Mouse (Mus musculus) cortical plate, adult 2 months (tissue): Measurements from ENCODE around the gene Rnf225. TPM values are rescaled to one million over a fixed set of nuclear protein-coding genes. Genes with fewer than 3 reads are reported as not detected.
A peak's percentile ranks its signal among the peaks of the same experiment; 100 is the strongest.
"Not testable (repeated sequence)": the region's sequence is repeated elsewhere in the genome, so short reads cannot be mapped to it uniquely, and the experiment has no call there.

ENCODE experiments used
- H3K27ac ChIP-seq: fragments of 200-500 bp; 2 replicates; pipeline ENCODE4 v1.5.1; 2012; ENCODE audit warnings: low read length, control low read depth, inconsistent platforms; ENCODE audit not compliant: insufficient read depth
- H3K4me1 ChIP-seq: fragments of 200-500 bp; 2 replicates; pipeline ENCODE4 v1.6.1; 2011; ENCODE audit warnings: low read length; ENCODE audit not compliant: control insufficient read depth, insufficient read depth
- H3K4me3 ChIP-seq: fragments of 200-500 bp; 2 replicates; pipeline ENCODE4 v1.5.1; 2011; ENCODE audit warnings: mild to moderate bottlenecking, low read length, control low read depth; ENCODE audit not compliant: insufficient read depth
- CTCF ChIP-seq: fragments of 200-500 bp; IDR thresholded peaks from 2 replicates; pipeline ENCODE4 v1.5.1; 2011; ENCODE audit warnings: mild to moderate bottlenecking, control low read depth, low read length; ENCODE audit not compliant: insufficient read depth; ENCODE audit errors: extremely low read depth
- POLR2A ChIP-seq: fragments of 200-500 bp; IDR thresholded peaks from 2 replicates; pipeline ENCODE4 v1.6.1; 2011; ENCODE audit warnings: mild to moderate bottlenecking, low read length, control low read depth; ENCODE audit not compliant: insufficient read depth; ENCODE audit errors: extremely low read depth
- polyA plus RNA-seq: library from polyadenylated mRNA; depleted of rRNA; stranded (reverse); fragments of >200 nt; gene quantifications from 2 replicates; pipeline ENCODE4 v1.2.3, GENCODE M21; 2012

The Rnf225 gene
- polyA plus RNA-seq, 1 experiment, result 0.96 TPM

GRCm38 (mm10) chr7:12901517-12901916 lies 25.7 kb upstream of the Rnf225 start:
- TF ChIP-seq CTCF (no peak), POLR2A (no peak)
- H3K4me1 ChIP-seq, result no peaks in the 10 kb centered on the region; the same call in 1 of the 2 replicates
- no peak overlapping the region for H3K4me3 ChIP-seq
- H3K27ac ChIP-seq, result no peak overlapping the region

GRCm38 (mm10) chr7:12903623-12904022 lies 23.6 kb upstream of the Rnf225 start:
- Histone ChIP-seq H3K4me1 (no peaks in the 10 kb centered on the region), H3K27ac (no peak overlapping the region), H3K4me3 (no peak overlapping the region)
- TF ChIP-seq CTCF (no peak), POLR2A (no peak)

GRCm38 (mm10) chr7:12905146-12905545 lies 22.1 kb upstream of the Rnf225 start:
- Histone ChIP-seq H3K27ac (no peak overlapping the region), H3K4me3 (no peak overlapping the region), H3K4me1 (no peaks in the 10 kb centered on the region)
- TF ChIP-seq CTCF (no peak), POLR2A (no peak)

- Histone ChIP-seq H3K4me1 (no peaks in the 10 kb centered on the region), H3K4me3 (no peak overlapping the region; the same call in 1 of the 2 replicates), H3K27ac (no peak overlapping the region; the same call in 1 of the 2 replicates)
- TF ChIP-seq CTCF, result peak; percentile 48; the same call in 1 of the 2 replicates
- no peak for TF ChIP-seq POLR2A
Measured at GRCm38 (mm10) chr7:12909498-12909962, 17.7 kb upstream of the Rnf225 start.

- Histone ChIP-seq H3K27ac (peak overlapping the region; percentile 43), H3K4me3 (peak overlapping the region; percentile 52), H3K4me1 (no peaks in the 10 kb centered on the region)
- peak; percentile 74 for TF ChIP-seq POLR2A
- TF ChIP-seq CTCF, result no peak
Measured at GRCm38 (mm10) chr7:12910181-12910668, 17.0 kb upstream of the Rnf225 start.

- Histone ChIP-seq H3K4me1 (no peaks in the 10 kb centered on the region), H3K27ac (no peak overlapping the region), H3K4me3 (no peak overlapping the region)
- TF ChIP-seq CTCF (peak; percentile 6; the same call in 1 of the 2 replicates), POLR2A (no peak)
Measured at GRCm38 (mm10) chr7:12913556-12913955, 13.7 kb upstream of the Rnf225 start.

GRCm38 (mm10) chr7:12920495-12920894 lies 6.7 kb upstream of the Rnf225 start:
- H3K27ac ChIP-seq, H3K4me3 ChIP-seq, H3K4me1 ChIP-seq: not testable (repeated sequence)

- Histone ChIP-seq H3K4me1 (peaks cover 2% of the 10 kb centered on the region; the same call in 1 of the 2 replicates), H3K4me3 (peak overlapping the region; percentile 58), H3K27ac (peak overlapping the region; percentile 58)
- TF ChIP-seq POLR2A (0 out of 2 replicates have a peak, but pooled peaks have one; percentile 39), CTCF (no peak)
Measured at GRCm38 (mm10) chr7:12921318-12921704, 5.9 kb upstream of the Rnf225 start.

GRCm38 (mm10) chr7:12921705-12922465 lies 5.3 kb upstream of the Rnf225 start, which contains the start of gene Rps5:
TSS of gene Rps5 (plus strand) at chr7:12922290.
- H3K27ac ChIP-seq, result peak within 1 kb of the TSS; percentile 58
- H3K4me3 ChIP-seq, result peak within 1 kb of the TSS; percentile 58
- peaks cover 2% of the 10 kb centered on the region; the same call in 1 of the 2 replicates for H3K4me1 ChIP-seq
- TF ChIP-seq CTCF, result peak; percentile 57
- TF ChIP-seq POLR2A, result peak; percentile 86

GRCm38 (mm10) chr7:12922729-12923128 lies 4.5 kb upstream of the Rnf225 start:
- Histone ChIP-seq H3K27ac (no peak overlapping the region), H3K4me1 (peaks cover 2% of the 10 kb centered on the region; the same call in 1 of the 2 replicates), H3K4me3 (peak overlapping the region; percentile 58)
- no peak for TF ChIP-seq POLR2A
- no peak for TF ChIP-seq CTCF
